Mouse (Mus musculus): ENCODE data around the gene Pradc1. TPM values are rescaled to one million over a fixed set of nuclear protein-coding genes. Genes with fewer than 3 reads are reported as not detected.

Pradc1 gene
- polyA plus RNA-seq, 1 experiment: 41.5 TPM

- no peaks in the 10 kb centered on the region for H3K36me3 ChIP-seq (ENCODE audit: control insufficient read depth, insufficient read depth, low read length)
- WGBS: 93% methylated on average over 6 of the region's 6 CpGs
- peaks cover 4% of the 10 kb centered on the region; the same call in 1 of the 2 replicates for H3K4me1 ChIP-seq (replicated peaks; ENCODE audit: control insufficient read depth, insufficient read depth, low read length)
Observed at GRCm38 (mm10) chr6:85447351-85447750, 4.4 kb downstream of the Pradc1 start.

GRCm38 (mm10) chr6:85445286-85445685, 6.5 kb downstream of the Pradc1 start:
- Histone ChIP-seq H3K27me3 (ENCODE audit: control insufficient read depth, insufficient read depth, low read length) (no peaks in the 10 kb centered on the region), H3K4me3 (ENCODE audit: control insufficient read depth, insufficient read depth, low read length) (no peak overlapping the region), H3K27ac (ENCODE audit: control insufficient read depth, insufficient read depth, low read length) (no peak overlapping the region), H3K4me1 (replicated peaks; ENCODE audit: control insufficient read depth, insufficient read depth, low read length) (no peaks in the 10 kb centered on the region), H3K36me3 (ENCODE audit: control insufficient read depth, insufficient read depth, low read length) (no peaks in the 10 kb centered on the region)
- DNase-seq: no peak
- 97% methylated on average over 5 of the region's 5 CpGs for WGBS
- TF ChIP-seq CTCF (IDR thresholded peaks at IDR 0.05; ENCODE audit: borderline replicate concordance, control insufficient read depth, extremely low read depth, insufficient read depth, low read length, poor library complexity) (no peak), POLR2A (IDR thresholded peaks at IDR 0.05; ENCODE audit: control insufficient read depth, extremely low read depth, insufficient read depth, low read length, poor library complexity) (no peak)

More at GRCm38 (mm10) chr6:85447351-85447750, 4.4 kb downstream of the Pradc1 start:
- Histone ChIP-seq H3K4me3 (ENCODE audit: control insufficient read depth, insufficient read depth, low read length) (no peak overlapping the region), H3K27me3 (ENCODE audit: control insufficient read depth, insufficient read depth, low read length) (no peaks in the 10 kb centered on the region), H3K27ac (ENCODE audit: control insufficient read depth, insufficient read depth, low read length) (no peak overlapping the region)
- TF ChIP-seq POLR2A (IDR thresholded peaks at IDR 0.05; ENCODE audit: control insufficient read depth, extremely low read depth, insufficient read depth, low read length, poor library complexity): no peak
- TF ChIP-seq CTCF (IDR thresholded peaks at IDR 0.05; ENCODE audit: borderline replicate concordance, control insufficient read depth, extremely low read depth, insufficient read depth, low read length, poor library complexity): no peak
- no peak for DNase-seq

GRCm38 (mm10) chr6:85444266-85444965, 7.4 kb downstream of the Pradc1 start:
- WGBS: 91% methylated on average over 8 of the region's 8 CpGs
- no peak overlapping the region for H3K27ac ChIP-seq (ENCODE audit: control insufficient read depth, insufficient read depth, low read length)
- H3K4me3 ChIP-seq (ENCODE audit: control insufficient read depth, insufficient read depth, low read length): no peak overlapping the region
- no peaks in the 10 kb centered on the region for H3K4me1 ChIP-seq (replicated peaks; ENCODE audit: control insufficient read depth, insufficient read depth, low read length)
- no peak for TF ChIP-seq POLR2A (IDR thresholded peaks at IDR 0.05; ENCODE audit: control insufficient read depth, extremely low read depth, insufficient read depth, low read length, poor library complexity)
- no peak for TF ChIP-seq CTCF (IDR thresholded peaks at IDR 0.05; ENCODE audit: borderline replicate concordance, control insufficient read depth, extremely low read depth, insufficient read depth, low read length, poor library complexity)
- H3K27me3 ChIP-seq (ENCODE audit: control insufficient read depth, insufficient read depth, low read length): no peaks in the 10 kb centered on the region
- no peak for DNase-seq
- H3K36me3 ChIP-seq (ENCODE audit: control insufficient read depth, insufficient read depth, low read length): no peaks in the 10 kb centered on the region

- Histone ChIP-seq H3K27me3 (ENCODE audit: control insufficient read depth, insufficient read depth, low read length) (no peaks in the 10 kb centered on the region), H3K4me1 (replicated peaks; ENCODE audit: control insufficient read depth, insufficient read depth, low read length) (no peaks in the 10 kb centered on the region), H3K4me3 (ENCODE audit: control insufficient read depth, insufficient read depth, low read length) (no peak overlapping the region), H3K36me3 (ENCODE audit: control insufficient read depth, insufficient read depth, low read length) (no peaks in the 10 kb centered on the region), H3K27ac (ENCODE audit: control insufficient read depth, insufficient read depth, low read length) (no peak overlapping the region)
- no peak for DNase-seq
- 98% methylated on average over 3 of the region's 3 CpGs for WGBS
- TF ChIP-seq CTCF (IDR thresholded peaks at IDR 0.05; ENCODE audit: borderline replicate concordance, control insufficient read depth, extremely low read depth, insufficient read depth, low read length, poor library complexity): no peak
- no peak for TF ChIP-seq POLR2A (IDR thresholded peaks at IDR 0.05; ENCODE audit: control insufficient read depth, extremely low read depth, insufficient read depth, low read length, poor library complexity)
Observed at GRCm38 (mm10) chr6:85443488-85444233, 8.1 kb downstream of the Pradc1 start.

- DNase-seq: no peak
- no peaks in the 10 kb centered on the region for H3K27me3 ChIP-seq (ENCODE audit: control insufficient read depth, insufficient read depth, low read length)
- no peak overlapping the region for H3K4me3 ChIP-seq (ENCODE audit: control insufficient read depth, insufficient read depth, low read length)
- no peaks in the 10 kb centered on the region for H3K36me3 ChIP-seq (ENCODE audit: control insufficient read depth, insufficient read depth, low read length)
- no peaks in the 10 kb centered on the region for H3K4me1 ChIP-seq (replicated peaks; ENCODE audit: control insufficient read depth, insufficient read depth, low read length)
- WGBS: 95% methylated on average over 4 of the region's 4 CpGs
- TF ChIP-seq CTCF (IDR thresholded peaks at IDR 0.05; ENCODE audit: borderline replicate concordance, control insufficient read depth, extremely low read depth, insufficient read depth, low read length, poor library complexity): no peak
- TF ChIP-seq POLR2A (IDR thresholded peaks at IDR 0.05; ENCODE audit: control insufficient read depth, extremely low read depth, insufficient read depth, low read length, poor library complexity): no peak
- H3K27ac ChIP-seq (ENCODE audit: control insufficient read depth, insufficient read depth, low read length): no peak overlapping the region
Observed at GRCm38 (mm10) chr6:85441142-85441541, 10.6 kb downstream of the Pradc1 start.

- DNase-seq: no peak
- WGBS: 84% methylated on average over 6 of the region's 6 CpGs
Observed at GRCm38 (mm10) chr6:85436631-85437030, 15.1 kb downstream of the Pradc1 start.

More at GRCm38 (mm10) chr6:85436631-85437030, 15.1 kb downstream of the Pradc1 start:
- TF ChIP-seq POLR2A (IDR thresholded peaks at IDR 0.05; ENCODE audit: control insufficient read depth, extremely low read depth, insufficient read depth, low read length, poor library complexity) (no peak), CTCF (IDR thresholded peaks at IDR 0.05; ENCODE audit: borderline replicate concordance, control insufficient read depth, extremely low read depth, insufficient read depth, low read length, poor library complexity) (no peak)
- Histone ChIP-seq H3K27ac (ENCODE audit: control insufficient read depth, insufficient read depth, low read length) (no peak overlapping the region), H3K36me3 (ENCODE audit: control insufficient read depth, insufficient read depth, low read length) (no peaks in the 10 kb centered on the region), H3K4me1 (replicated peaks; ENCODE audit: control insufficient read depth, insufficient read depth, low read length) (peaks cover 7% of the 10 kb centered on the region), H3K27me3 (ENCODE audit: control insufficient read depth, insufficient read depth, low read length) (no peaks in the 10 kb centered on the region), H3K4me3 (ENCODE audit: control insufficient read depth, insufficient read depth, low read length) (no peak overlapping the region)

Data from thymus, adult 2 months (tissue).